Mouse (Mus musculus) CD4-positive helper T cell, adult 2 months (primary cell): ENCODE data around the gene Sik1.

Experiments
- DNase-seq: peaks from one replicate; pipeline ENCODE4 v3.0.0-alpha.2; 2012; ENCODE audit warnings: low read depth, missing footprints, low spot score

The Sik1 gene

GRCm38 (mm10) chr17:31875326-31875930 is 19.8 kb upstream of the Sik1 start:
- DNase-seq = no peak

DNA sequence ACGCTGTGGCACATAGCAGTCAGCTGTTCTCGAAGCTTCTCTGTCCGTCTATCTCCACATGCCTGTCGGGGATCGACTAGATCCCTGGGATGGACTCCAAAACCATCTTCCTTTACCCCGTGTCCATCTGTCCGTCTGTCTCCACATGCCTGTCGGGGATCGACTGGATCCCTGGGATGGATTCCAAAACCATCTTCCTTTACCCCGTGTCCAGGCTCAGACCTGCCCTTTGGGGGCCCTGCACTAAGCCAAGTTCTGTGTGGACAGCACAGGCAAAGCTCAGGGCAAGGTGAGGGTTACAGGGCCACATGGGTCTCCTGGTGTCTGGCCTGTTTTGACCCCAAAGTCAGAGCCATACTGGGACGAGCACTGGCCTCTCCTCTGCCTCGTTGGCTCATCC is 19.1 kb upstream of the Sik1 start:
- no peak for DNase-seq

GRCm38 (mm10) chr17:31873973-31874372 is 18.4 kb upstream of the Sik1 start:
- DNase-seq = no peak

DNA sequence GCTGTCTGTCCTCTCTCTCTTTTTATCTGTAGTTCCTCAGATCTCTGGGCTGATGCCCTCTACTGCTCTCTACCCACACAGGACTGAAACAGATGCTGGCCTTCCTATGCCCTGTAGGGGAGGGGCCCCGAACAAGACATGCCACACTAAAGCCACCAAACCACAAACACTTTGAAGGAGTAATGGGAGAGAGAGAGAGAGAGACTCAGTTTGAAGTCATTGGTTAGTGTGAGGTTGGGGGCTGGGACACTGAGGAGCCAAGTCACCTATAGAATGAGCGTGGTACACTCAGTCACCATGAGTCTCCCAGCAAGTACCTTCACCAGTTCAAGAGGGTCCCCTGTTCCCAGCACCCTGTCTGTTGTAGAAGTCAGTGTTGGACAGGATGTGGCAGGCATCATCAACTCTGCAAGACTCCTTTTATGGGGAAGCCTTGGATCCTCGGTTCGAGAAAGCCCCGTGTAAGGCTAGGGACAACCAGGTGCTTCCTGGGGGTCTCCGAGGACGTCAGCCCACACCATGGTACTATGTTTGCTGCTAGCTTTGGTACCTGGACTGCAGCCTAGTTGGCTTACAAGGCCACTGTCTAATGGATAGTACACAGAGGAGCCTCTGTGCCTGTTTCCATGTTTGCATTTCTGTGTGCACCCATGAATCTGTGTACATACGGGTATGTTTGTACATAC is 17.7 kb upstream of the Sik1 start:
- peak; percentile 31 for DNase-seq

DNA sequence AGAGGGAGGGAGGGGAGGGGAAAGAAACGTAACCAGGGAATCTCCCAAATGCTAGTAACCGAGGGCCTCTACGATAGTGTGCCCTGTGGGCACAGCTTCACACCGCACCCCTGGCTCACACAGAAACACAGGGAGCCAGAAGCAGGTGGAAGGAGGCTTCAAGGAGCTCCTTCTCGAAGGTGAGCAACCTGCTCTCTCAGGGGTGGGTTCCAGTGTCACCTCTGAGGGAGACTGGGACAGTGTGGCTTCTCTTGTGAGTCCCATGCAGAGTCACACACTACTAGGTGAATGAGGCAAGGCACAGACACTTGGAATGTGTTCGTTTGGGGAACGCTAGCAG is 17.2 kb upstream of the Sik1 start:
- DNase-seq = no peak

DNA sequence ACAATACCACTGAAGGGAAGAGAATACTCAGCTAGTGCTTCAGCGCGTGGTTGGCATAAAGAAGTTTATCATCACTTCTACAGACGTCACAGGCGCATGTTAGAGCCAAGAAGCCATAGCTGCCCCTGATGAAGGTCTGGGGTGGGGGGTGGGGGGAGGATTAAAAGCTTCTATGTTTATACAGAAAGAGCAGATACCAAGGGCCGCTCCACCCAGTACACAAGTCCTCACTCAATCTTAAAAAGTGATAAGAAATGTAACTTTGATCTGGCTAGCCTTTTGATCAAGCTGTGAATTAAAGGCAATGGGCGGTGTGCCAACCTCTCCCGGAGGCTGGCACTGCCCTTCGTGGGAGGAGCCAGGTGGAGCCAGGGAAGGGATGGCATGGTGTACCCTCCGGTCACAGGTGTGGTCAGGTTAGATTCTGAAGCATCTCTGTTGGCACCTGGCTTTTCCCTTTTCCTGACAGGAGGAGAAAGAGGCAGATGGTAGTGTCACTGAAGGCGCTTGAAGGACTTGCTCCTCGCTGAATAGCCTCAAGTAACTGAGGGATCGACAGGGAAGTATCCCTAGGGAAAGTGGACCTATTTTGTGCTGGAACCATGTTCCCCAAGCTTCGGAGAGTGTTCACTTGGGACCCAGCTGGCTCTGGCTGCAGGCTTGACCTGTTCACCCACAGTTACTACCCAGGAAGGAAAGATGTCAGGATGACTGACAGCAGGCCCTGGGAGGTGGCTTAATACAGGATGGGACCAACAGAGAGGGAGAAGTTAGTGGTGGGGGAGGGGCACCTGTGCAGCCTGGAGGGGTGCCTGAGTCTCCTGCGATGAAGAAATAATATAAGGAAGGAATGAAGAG is 16.6 kb upstream of the Sik1 start:
- no peak for DNase-seq

DNA sequence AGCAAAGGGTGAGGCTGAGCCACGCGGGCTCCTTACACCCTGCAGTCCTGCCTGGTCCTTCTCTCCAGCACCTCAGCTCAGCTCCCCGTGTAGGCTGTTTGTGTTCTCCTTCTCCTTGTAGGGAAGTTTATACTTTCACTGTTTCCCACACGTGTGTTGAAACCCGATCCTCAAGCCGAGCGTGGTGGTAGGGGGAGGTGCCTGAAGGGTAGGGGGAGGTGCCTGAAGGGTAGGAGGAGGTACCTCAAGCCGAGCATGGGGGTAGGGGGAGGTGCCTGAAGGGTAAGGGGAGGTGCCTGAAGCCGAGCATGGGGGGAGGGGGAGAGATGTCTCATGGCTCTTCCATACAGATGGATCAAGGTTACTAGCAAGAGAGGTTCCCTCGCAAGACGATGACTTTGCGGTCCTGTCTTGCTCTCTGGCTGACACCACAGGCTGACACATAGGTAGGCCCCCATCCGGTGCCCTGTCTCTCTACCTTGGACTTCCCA is 15.4 kb upstream of the Sik1 start:
- peak; percentile 44 for DNase-seq

DNA sequence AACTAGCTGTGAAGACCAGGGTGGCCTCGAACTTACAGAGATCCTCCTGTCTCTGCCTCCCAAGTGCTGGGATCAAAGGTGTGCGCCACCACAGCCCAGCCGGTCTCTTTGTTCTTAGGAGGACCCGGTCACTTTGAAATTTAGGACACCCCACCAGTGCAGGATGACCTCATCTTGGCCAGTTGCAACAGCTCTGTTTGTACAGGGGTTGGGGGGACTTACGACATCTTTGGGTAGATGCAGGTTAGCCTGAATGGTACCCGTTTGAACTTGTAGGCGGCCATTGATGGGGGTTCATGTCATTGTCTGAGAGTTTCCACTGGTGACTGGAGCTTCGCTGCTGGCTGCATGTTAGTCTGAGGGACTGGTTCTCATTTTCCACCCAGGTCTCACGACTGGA is 14.8 kb upstream of the Sik1 start:
- DNase-seq = no peak

DNA sequence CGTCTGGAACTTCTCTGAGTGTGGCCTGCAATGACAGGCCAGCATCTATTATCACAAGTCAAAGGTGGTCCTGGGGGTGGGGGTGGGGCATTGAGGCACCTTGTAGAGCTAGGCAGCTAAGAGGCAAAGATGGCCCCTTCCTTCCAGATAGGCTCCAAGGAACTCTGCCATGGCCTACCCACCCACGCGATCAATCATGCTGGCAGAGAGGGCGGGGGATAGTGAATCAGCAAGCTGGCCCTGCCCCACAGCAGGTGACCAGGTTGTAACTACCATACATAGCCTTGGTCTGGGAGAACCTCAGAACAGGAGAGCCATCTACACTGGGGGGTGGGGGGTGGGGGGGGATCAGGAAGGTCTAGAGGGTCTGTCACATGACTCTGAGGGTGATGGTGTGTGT is 12.5 kb upstream of the Sik1 start:
- DNase-seq = no peak

GRCm38 (mm10) chr17:31867061-31867460 is 11.5 kb upstream of the Sik1 start:
- no peak for DNase-seq

- no peak for DNase-seq
Measured at GRCm38 (mm10) chr17:31865636-31866035, 10.0 kb upstream of the Sik1 start.

DNA sequence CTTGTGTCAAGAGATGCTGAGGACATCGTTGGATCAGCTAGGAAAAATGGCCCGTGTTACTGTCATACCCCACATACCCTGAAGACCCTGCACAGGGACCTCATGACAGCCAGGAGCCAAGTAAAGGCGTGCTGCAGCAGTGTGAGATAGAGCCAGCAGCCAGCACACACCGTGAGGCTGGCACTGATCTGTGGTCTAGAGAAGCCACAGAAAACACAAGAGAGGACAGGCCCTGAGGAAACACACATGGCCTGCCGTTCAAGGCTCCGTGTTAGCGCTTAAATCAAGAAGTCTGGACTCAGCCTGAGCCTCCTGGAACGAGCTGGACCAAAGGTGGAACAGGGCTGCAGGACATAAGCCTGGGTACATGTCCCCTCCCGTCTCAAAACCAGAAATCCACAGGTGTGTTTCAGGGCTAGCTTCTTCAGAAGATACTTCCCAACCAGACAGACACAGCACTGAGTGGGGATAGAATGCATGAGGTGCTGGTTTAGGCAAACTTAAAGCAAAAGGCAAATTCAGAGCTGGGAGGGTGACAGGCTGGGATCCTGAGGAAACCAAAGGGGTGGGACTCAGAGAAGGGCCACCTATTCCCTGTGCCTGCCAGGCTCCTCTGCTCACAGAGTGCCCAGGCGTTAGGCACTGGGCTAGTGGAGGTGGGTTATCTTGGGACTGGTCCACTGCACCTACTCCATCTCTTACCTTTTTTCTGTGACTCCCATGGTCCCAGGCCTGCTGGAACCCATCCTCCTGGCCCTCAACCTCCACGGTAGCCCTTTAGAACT is 9.3 kb upstream of the Sik1 start:
- DNase-seq = no peak

- no peak for DNase-seq
Measured at GRCm38 (mm10) chr17:31863151-31863815, 7.7 kb upstream of the Sik1 start.

GRCm38 (mm10) chr17:31862136-31862535 is 6.5 kb upstream of the Sik1 start:
- no peak for DNase-seq

GRCm38 (mm10) chr17:31861661-31862060 is 6.1 kb upstream of the Sik1 start:
- no peak for DNase-seq

DNA sequence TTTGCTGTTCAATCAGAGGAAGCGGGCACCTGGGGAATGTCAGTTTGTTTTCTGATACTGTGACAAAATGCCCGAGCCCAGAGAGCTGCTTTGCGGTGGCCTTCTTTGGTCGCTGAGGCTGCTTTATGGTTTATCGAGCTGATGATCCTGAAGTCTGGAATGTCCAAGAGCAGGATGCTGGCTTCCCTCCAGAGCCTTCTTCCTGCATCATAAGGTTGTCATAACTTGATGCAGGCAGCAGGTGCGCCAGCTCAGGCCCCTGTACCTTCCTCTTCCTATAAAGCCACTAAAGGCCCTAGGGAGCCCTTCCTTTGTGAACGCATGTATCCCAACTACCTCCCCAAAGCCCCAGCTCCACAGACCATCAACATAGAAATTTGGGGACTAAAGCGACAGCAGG is 5.3 kb upstream of the Sik1 start:
- DNase-seq = no peak

GRCm38 (mm10) chr17:31859367-31859766 is 3.8 kb upstream of the Sik1 start:
- DNase-seq = no peak

DNA sequence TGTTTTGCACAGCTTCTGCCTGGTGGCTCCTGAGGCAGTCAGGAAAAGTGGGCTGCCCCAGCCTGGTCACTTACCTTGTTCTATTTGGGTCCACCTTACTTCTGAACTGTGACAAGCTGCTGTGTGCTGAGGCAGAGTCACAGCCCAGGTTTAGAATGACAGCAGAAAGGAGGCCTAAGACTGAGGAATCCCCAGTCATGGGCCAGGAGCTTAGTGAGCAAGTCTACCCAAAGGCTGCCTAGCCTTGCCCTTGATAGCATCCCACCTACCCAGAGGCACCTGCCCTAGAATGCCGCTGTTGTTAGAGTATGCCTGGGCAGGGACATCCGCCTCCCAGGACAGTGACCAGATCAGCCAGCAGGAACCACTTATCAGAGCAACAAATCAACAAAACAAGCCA is 3.2 kb upstream of the Sik1 start:
- DNase-seq = no peak

DNA sequence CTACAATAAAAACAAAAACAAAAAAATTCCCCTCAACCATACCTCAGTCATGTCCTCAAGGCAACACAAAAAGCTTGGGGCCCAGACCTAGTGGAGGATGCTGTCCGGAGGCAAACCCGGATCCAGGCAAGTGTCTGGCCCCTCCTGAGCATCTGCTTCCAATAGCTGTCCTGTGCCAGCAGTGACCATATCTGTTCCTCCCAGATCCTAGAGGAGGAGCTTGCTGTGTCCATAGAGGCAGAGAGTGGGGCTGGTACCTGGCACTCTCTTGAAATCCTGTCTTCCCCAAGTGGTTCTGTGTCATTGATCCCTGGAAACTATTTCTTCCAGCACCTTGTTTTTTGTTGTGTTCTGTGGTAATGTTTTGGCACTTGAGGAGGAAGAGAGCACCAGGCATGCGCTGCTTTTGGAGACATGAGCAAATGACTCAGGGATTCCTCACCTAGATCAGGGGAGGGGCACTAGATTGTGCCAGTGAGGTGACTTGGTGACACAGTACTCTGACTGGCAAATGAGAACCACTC is 2.4 kb upstream of the Sik1 start:
- DNase-seq = no peak

DNA sequence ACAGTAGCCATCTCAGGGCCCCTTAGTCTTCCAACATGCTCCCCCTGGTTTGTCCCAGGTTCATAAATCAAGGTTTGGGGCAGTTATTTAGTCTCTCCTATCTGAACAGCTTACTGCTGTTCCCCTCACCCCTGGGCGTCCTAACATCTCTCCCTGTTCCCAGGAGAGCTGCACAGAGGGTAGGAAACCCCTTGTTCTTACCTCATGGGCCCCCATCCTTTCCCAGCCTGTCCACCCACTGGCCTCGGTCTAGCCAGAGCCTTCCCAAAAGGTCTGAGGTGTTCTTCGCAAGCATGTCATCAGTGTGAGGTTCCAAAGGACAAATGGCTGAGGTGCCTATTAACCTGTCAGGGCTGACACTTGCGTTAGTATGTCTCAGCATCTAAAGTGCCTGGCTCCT is 1.6 kb upstream of the Sik1 start:
- no peak for DNase-seq

GRCm38 (mm10) chr17:31856519-31857160 is 1.0 kb upstream of the Sik1 start:
- peak; percentile 51 for DNase-seq
